Mouse (Mus musculus) cerebellum, adult 11 months (tissue): ENCODE data around the gene Atp11a.

Experiments
- DNase-seq: peaks from one replicate; pipeline ENCODE4 v3.0.0; 2022

Gene Atp11a

GRCm38 (mm10) chr8:12824562-12824961, 67.7 kb downstream of the Atp11a start:
- no peak for DNase-seq

GRCm38 (mm10) chr8:12825236-12825635, 68.4 kb downstream of the Atp11a start:
- no peak for DNase-seq

- no peak for DNase-seq
These were observed 68.9 kb downstream of the Atp11a start for GRCm38 (mm10) chr8:12825686-12826237.

- no peak for DNase-seq
These were observed 70.3 kb downstream of the Atp11a start for GRCm38 (mm10) chr8:12827124-12827523.

- no peak for DNase-seq
These were observed 71.5 kb downstream of the Atp11a start for GRCm38 (mm10) chr8:12828298-12828697.

- DNase-seq: no peak
These were observed 72.6 kb downstream of the Atp11a start for GRCm38 (mm10) chr8:12829381-12829780.

- no peak for DNase-seq
These were observed 75.1 kb downstream of the Atp11a start for GRCm38 (mm10) chr8:12831659-12832589.

GRCm38 (mm10) chr8:12833616-12834015, 76.8 kb downstream of the Atp11a start:
- DNase-seq: no peak

GRCm38 (mm10) chr8:12840834-12841233, 84.0 kb downstream of the Atp11a start:
- DNase-seq: no peak

GRCm38 (mm10) chr8:12842342-12842995, 85.7 kb downstream of the Atp11a start:
- no peak for DNase-seq

- DNase-seq: no peak
These were observed 87.6 kb downstream of the Atp11a start for GRCm38 (mm10) chr8:12844347-12844950.

- no peak for DNase-seq
These were observed 89.6 kb downstream of the Atp11a start for GRCm38 (mm10) chr8:12846447-12846846.

GRCm38 (mm10) chr8:12851241-12851640, 94.4 kb downstream of the Atp11a start:
- DNase-seq: no peak

- DNase-seq: no peak
These were observed 99.2 kb downstream of the Atp11a start for GRCm38 (mm10) chr8:12856038-12856437.

GRCm38 (mm10) chr8:12863061-12863460, 106.2 kb downstream of the Atp11a start:
- peak; percentile 55 for DNase-seq

GRCm38 (mm10) chr8:12863608-12864007, 106.8 kb downstream of the Atp11a start:
- no peak for DNase-seq

GRCm38 (mm10) chr8:12865790-12866189, 109.0 kb downstream of the Atp11a start:
- DNase-seq: no peak

GRCm38 (mm10) chr8:12869661-12870060, 112.8 kb downstream of the Atp11a start:
- no peak for DNase-seq

- DNase-seq: no peak
These were observed 113.8 kb downstream of the Atp11a start for GRCm38 (mm10) chr8:12870656-12871055.

- no peak for DNase-seq
These were observed 114.6 kb downstream of the Atp11a start for GRCm38 (mm10) chr8:12871461-12871860.

- no peak for DNase-seq
These were observed 116.2 kb downstream of the Atp11a start for GRCm38 (mm10) chr8:12872983-12873356.

GRCm38 (mm10) chr8:12873357-12874046, 116.7 kb downstream of the Atp11a start, which contains the start of gene Mcf2l:
Gene Mcf2l, plus strand, starts transcription at chr8:12873806.
- DNase-seq: peak; percentile 79
